In genomic region chr2:120501931-120502604, GRCm38 (mm10) we compare ENCODE assay signal across 14 mouse cellular contexts. TPM values are rescaled to one million over a fixed set of nuclear protein-coding genes. Genes with fewer than 3 reads are reported as not detected.
DNase-seq lines count a peak whose midpoint lies in the region; ATAC-seq lines count a peak whose summit lies in the region.
"Had no signal": no experiment of that assay in that cellular context is flagged by ENCODE, and none has a peak within 500 bp of the region (broad histone marks: within the 10 kb centered on the region; RNA-seq: fewer than 3 reads in every experiment).

No protein-coding gene starts in this region.

- H3K27me3 ChIP-seq in heart, embryonic 14.5 days (ENCODE audit: control insufficient read depth, insufficient read depth, low read length), result no peaks in the 10 kb centered on the region
- H3K27me3 ChIP-seq in midbrain, embryonic 14.5 days (ENCODE audit: control insufficient read depth, insufficient read depth, low read length), result no peaks in the 10 kb centered on the region
- H3K27me3 ChIP-seq: embryonic facial prominence, embryonic 15.5 days; neural tube, embryonic 12.5 days had no signal

- intact Hi-C loops in heart, postnatal 25 days (cut with DNase I), result no loop called here

- H3K9ac ChIP-seq in heart, embryonic 14.5 days (ENCODE audit: low read length), result no peak overlapping the region
- H3K9ac ChIP-seq in midbrain, embryonic 14.5 days (replicated peaks; ENCODE audit: low read length), result no peak overlapping the region
- H3K9ac ChIP-seq: embryonic facial prominence, embryonic 15.5 days; forebrain, postnatal 0 days had no signal

- ATAC-seq in heart, embryonic 14.5 days (ENCODE audit: insufficient number of reproducible peaks, insufficient read depth, low FRiP score, low read depth), result no peak
- ATAC-seq in midbrain, embryonic 14.5 days (ENCODE audit: low FRiP score, low TSS enrichment), result no peak
- ATAC-seq: forebrain, postnatal 0 days; intestine, postnatal 0 days had no signal

- H3K27ac ChIP-seq in heart, embryonic 14.5 days (replicated peaks in 1 of 2; ENCODE audit: control insufficient read depth in 1 of 2, insufficient read depth in 1 of 2, low read depth in 2 of 2, low read length in 2 of 2), result peak overlapping the region; percentile 16 to 33; a peak in 2 of 4 replicates
- no peak overlapping the region for H3K27ac ChIP-seq in midbrain, embryonic 14.5 days (replicated peaks; ENCODE audit: low read depth, low read length)
- H3K27ac ChIP-seq: embryonic facial prominence, embryonic 15.5 days; layer of hippocampus, adult 2 months; neural tube, embryonic 12.5 days had no signal

- peaks cover 31% of the 10 kb centered on the region for H3K36me3 ChIP-seq in heart, embryonic 14.5 days (ENCODE audit: control insufficient read depth, insufficient read depth, low read length)
- H3K36me3 ChIP-seq in midbrain, embryonic 14.5 days (ENCODE audit: control insufficient read depth, insufficient read depth, low read length), result peaks cover 13% of the 10 kb centered on the region

- WGBS in heart, embryonic 14.5 days, result 58% methylated on average over 13 of the region's 13 CpGs
- 75% methylated on average over 13 of the region's 13 CpGs for WGBS in midbrain, embryonic 14.5 days

- DNase-seq in heart, postnatal 25 days (ENCODE audit: low spot score), result no peak
- DNase-seq in lung, postnatal 14 days, result peak; percentile 12
- DNase-seq in lung, postnatal 25 days (ENCODE audit: low spot score), result no peak
- peak; percentile 52 for DNase-seq in T-cell, adult 2 months (ENCODE audit: low spot score)
- peak; percentile 89 for DNase-seq in thymus, postnatal 25 days
- no peak for DNase-seq in layer of hippocampus, adult 11-12 months (ENCODE audit: low spot score)
- no peak for DNase-seq in midbrain, embryonic 14.5 days
- DNase-seq: forebrain, postnatal 0 days; right cerebral cortex, adult 18-20 months had no signal

- H3K9me3 ChIP-seq in heart, embryonic 14.5 days (ENCODE audit: control insufficient read depth, low read length), result no peaks in the 10 kb centered on the region; the same call in 1 of the 2 replicates
- H3K9me3 ChIP-seq in midbrain, embryonic 14.5 days (ENCODE audit: control insufficient read depth, low read length), result no peaks in the 10 kb centered on the region
- H3K9me3 ChIP-seq: embryonic facial prominence, embryonic 15.5 days; neural tube, embryonic 12.5 days had no signal

- no peak overlapping the region for H3K4me3 ChIP-seq in heart, embryonic 14.5 days (ENCODE audit: control insufficient read depth in 1 of 2, insufficient read depth in 1 of 2, low read depth in 1 of 2, low read length in 2 of 2)
- H3K4me3 ChIP-seq in midbrain, embryonic 14.5 days (replicated peaks; ENCODE audit: low read depth, low read length), result no peak overlapping the region
- H3K4me3 ChIP-seq: embryonic facial prominence, embryonic 15.5 days; layer of hippocampus, adult 2 months; neural tube, embryonic 12.5 days had no signal

- peaks cover 29 to 41% of the 10 kb centered on the region in 2 experiments for H3K4me1 ChIP-seq in heart, embryonic 14.5 days (ENCODE audit: control insufficient read depth in 2 of 2, insufficient read depth in 2 of 2, low read length in 2 of 2)
- H3K4me1 ChIP-seq in midbrain, embryonic 14.5 days (ENCODE audit: control insufficient read depth, insufficient read depth, low read length), result no peaks in the 10 kb centered on the region

- no peak overlapping the region for H3K4me2 ChIP-seq in heart, embryonic 14.5 days (ENCODE audit: low read length)
- no peak overlapping the region for H3K4me2 ChIP-seq in midbrain, embryonic 14.5 days (ENCODE audit: low read length)
- H3K4me2 ChIP-seq: embryonic facial prominence, embryonic 15.5 days; neural tube, embryonic 12.5 days had no signal

RNA-seq across cellular contexts. Expression of gene Capn3, which starts 46.2 kb away (rescaled TPM):
- 2.9 and 3.3 TPM in 2 replicates for polyA plus RNA-seq in heart, embryonic 14.5 days (2014; fragmentation: Nextera tagmentation; extraction: Ambion mirVana)
- 1 to 10 TPM; 1.1 to 1.7 TPM for total RNA-seq in heart, postnatal 25 days (2021)
- polyA plus RNA-seq in midbrain, embryonic 14.5 days (2014; fragmentation: Nextera tagmentation; extraction: Ambion mirVana), result 0.39 and 0.80 TPM in 2 replicates

Comparison
In these comparisons a context has a peak if more than half of its experiments do, and no peak if none do; other contexts are left out.
1. DNase-seq: peak in lung, postnatal 14 days (single experiment), T-cell, adult 2 months (single experiment) and thymus, postnatal 25 days (single experiment); none in heart, postnatal 25 days (single experiment), lung, postnatal 25 days (single experiment), layer of hippocampus, adult 11-12 months (single experiment) and midbrain, embryonic 14.5 days (single experiment).